Mouse (Mus musculus) kidney, adult 2 months (tissue): ENCODE measurements around the gene Psmc3ip. TPM values are rescaled to one million over a fixed set of nuclear protein-coding genes. Genes with fewer than 3 reads are reported as not detected.

Source experiments
- DNase-seq: peaks from one replicate; pipeline ENCODE4 v3.0.0; 2021
- H3K27ac ChIP-seq: fragments of 200-500 bp; 2 replicates; pipeline ENCODE4 v1.5.1; 2012; ENCODE audit warnings: low read depth, low read length, control low read depth, inconsistent platforms; ENCODE audit not compliant: insufficient read depth
- H3K27me3 ChIP-seq: fragments of 200-500 bp; replicated peaks from 2 replicates; pipeline ENCODE4 v1.6.1; 2012; ENCODE audit warnings: mild to moderate bottlenecking, moderate library complexity, low read length, inconsistent platforms; ENCODE audit not compliant: control insufficient read depth, insufficient read depth
- H3K36me3 ChIP-seq: fragments of 200-500 bp; 2 replicates; pipeline ENCODE4 v1.6.1; 2012; ENCODE audit warnings: mild to moderate bottlenecking, moderate library complexity, low read length, inconsistent platforms; ENCODE audit not compliant: control insufficient read depth, insufficient read depth
- H3K4me1 ChIP-seq: fragments of 200-500 bp; 2 replicates; pipeline ENCODE4 v1.6.1; 2011; ENCODE audit warnings: low read length; ENCODE audit not compliant: control insufficient read depth, insufficient read depth
- H3K4me3 ChIP-seq: fragments of 200-500 bp; 2 replicates; pipeline ENCODE4 v1.5.1; 2011; ENCODE audit warnings: mild to moderate bottlenecking, low read depth, low read length, control low read depth; ENCODE audit not compliant: insufficient read depth
- CTCF ChIP-seq: fragments of 200-500 bp; conservative IDR thresholded peaks from 2 replicates; pipeline ENCODE4 v1.5.1; 2011; ENCODE audit warnings: low read depth, mild to moderate bottlenecking, control low read depth, low read length, moderate library complexity, mixed read lengths; ENCODE audit not compliant: insufficient read depth, insufficient read length
- POLR2A ChIP-seq: fragments of 200-500 bp; IDR thresholded peaks from one replicate; pipeline ENCODE4 v1.6.1; 2011; ENCODE audit warnings: low read depth, low read length, control low read depth
- WGBS: fragments of 180-500 bp; shearing (Covaris S2); methylation state at CpG from one replicate; pipeline ENCODE4 v1.1.7; 2018; 5-methylcytosine and 5-hydroxymethylcytosine counted together
- polyA plus RNA-seq: library from polyadenylated mRNA; depleted of rRNA; stranded (reverse); fragments of >200 nt; gene quantifications from 2 replicates; pipeline ENCODE4 v1.2.3, GENCODE M21; 2012

Psmc3ip gene
- polyA plus RNA-seq, 1 experiment: 1.9 TPM

DNA sequence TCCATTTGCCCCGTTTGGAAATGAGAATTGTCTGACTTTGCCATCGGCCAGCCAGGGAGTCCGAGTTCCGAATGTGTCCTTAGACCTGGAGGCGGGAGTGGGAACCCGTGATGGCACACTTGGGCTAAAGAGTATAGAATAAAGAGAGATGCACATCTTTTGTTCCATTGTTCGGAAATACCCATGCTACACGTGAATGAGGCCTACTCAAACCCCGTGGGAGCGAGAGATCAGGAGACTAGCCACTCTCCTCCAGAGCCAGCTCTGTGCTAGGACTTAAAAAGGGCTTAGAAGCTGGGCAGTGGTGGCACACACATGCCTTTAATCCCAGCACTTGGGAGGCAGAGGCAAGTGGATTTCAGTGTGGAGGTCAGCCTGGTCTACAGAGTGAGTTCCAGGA, 35.8 kb downstream of the Psmc3ip start:
- Histone ChIP-seq H3K27me3 (no peaks in the 10 kb centered on the region), H3K4me1 (peaks cover 6% of the 10 kb centered on the region; the same call in 1 of the 2 replicates), H3K36me3 (no peaks in the 10 kb centered on the region), H3K4me3 (no peak overlapping the region), H3K27ac (peak overlapping the region; percentile 83; the same call in 1 of the 2 replicates)
- 83% methylated on average over 10 of the region's 10 CpGs for WGBS
- DNase-seq: no peak
- TF ChIP-seq CTCF: no peak
- TF ChIP-seq POLR2A: no peak

GRCm38 (mm10) chr11:101058726-101059125, 36.5 kb downstream of the Psmc3ip start:
- Histone ChIP-seq H3K4me1 (peaks cover 1% of the 10 kb centered on the region; the same call in 1 of the 2 replicates), H3K4me3 (no peak overlapping the region), H3K27ac (peak overlapping the region; percentile 35), H3K27me3 (no peaks in the 10 kb centered on the region), H3K36me3 (no peaks in the 10 kb centered on the region)
- peak; percentile 54 for DNase-seq
- TF ChIP-seq CTCF (no peak), POLR2A (no peak)
- WGBS: 53% methylated on average over 5 of the region's 5 CpGs

DNA sequence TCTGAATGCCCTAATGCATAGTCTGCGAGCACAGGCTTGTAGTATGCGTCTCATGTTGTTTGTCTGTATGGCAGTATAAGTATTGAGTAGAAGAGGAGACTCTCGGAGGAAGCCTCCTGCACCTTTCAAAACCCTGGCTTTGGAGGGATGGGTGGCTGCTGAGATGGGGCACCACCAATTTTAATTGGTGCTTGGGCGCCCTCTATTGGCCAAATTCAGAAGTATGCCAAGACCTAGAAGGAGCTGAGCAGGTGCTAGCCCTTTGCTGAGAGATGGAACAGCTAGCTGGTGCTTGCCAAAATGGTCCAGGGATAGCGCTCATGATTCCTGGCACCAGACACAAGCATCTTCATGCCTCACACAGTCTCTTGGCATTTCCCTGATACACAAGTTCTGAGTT, 37.4 kb downstream of the Psmc3ip start:
- no peaks in the 10 kb centered on the region for H3K27me3 ChIP-seq
- DNase-seq: peak; percentile 84
- H3K4me1 ChIP-seq: no peaks in the 10 kb centered on the region; the same call in 1 of the 2 replicates
- H3K27ac ChIP-seq: no peak overlapping the region
- no peak overlapping the region for H3K4me3 ChIP-seq
- WGBS: 37% methylated on average over 5 of the region's 5 CpGs
- TF ChIP-seq POLR2A: no peak
- TF ChIP-seq CTCF: peak; percentile 76
- no peaks in the 10 kb centered on the region for H3K36me3 ChIP-seq

DNA sequence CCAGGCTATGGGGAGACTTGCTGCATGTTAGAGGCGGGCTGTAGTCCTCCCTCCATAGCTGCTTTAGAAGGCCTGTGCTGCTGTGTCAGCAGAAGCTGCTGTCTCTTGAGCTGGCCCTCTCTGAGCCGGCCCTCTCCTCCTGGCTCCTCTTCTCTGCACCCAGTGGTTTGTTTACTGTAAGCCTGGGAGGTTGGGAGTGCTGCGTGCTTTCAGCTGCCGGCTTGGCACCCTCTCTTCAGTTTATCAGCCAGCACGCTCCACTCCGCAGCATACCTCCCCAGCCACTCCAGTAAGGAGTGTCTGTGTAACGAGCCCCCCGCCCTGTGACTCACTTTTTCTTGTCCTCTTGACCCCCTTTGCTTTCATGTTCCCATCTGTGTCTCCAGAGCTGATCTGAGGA, 38.4 kb downstream of the Psmc3ip start:
- no peak overlapping the region for H3K27ac ChIP-seq
- H3K4me1 ChIP-seq: no peaks in the 10 kb centered on the region
- H3K4me3 ChIP-seq: no peak overlapping the region
- no peak for DNase-seq
- no peaks in the 10 kb centered on the region for H3K36me3 ChIP-seq
- H3K27me3 ChIP-seq: no peaks in the 10 kb centered on the region
- WGBS: 61% methylated on average over 8 of the region's 8 CpGs
- TF ChIP-seq CTCF: no peak
- TF ChIP-seq POLR2A: no peak

DNA sequence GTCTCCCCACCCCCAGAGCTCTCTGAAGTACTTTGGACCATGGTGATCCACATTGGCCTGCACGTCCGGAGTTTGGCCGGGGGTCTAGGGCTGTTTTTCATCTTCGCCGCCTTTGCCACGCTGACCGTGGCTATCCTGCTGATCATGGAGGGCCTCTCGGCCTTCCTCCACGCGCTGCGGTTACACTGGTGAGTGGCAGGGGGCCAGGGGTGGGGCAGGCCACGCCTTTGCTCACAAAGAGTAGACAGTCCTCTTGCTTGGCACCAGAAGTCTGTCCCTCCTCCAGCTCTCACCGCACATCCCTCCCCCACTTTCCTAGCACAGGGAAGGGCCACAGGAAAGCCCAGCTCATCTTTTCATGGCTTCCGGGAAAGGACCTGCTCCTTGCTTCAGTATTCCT, 39.8 kb downstream of the Psmc3ip start:
- no peaks in the 10 kb centered on the region for H3K36me3 ChIP-seq
- no peaks in the 10 kb centered on the region for H3K27me3 ChIP-seq
- H3K4me1 ChIP-seq: no peaks in the 10 kb centered on the region
- no peak overlapping the region for H3K4me3 ChIP-seq
- DNase-seq: no peak
- H3K27ac ChIP-seq: no peak overlapping the region
- 81% methylated on average over 14 of the region's 14 CpGs for WGBS
- TF ChIP-seq CTCF (no peak), POLR2A (no peak)

GRCm38 (mm10) chr11:101053974-101054373, 41.3 kb downstream of the Psmc3ip start:
- H3K4me1 ChIP-seq: no peaks in the 10 kb centered on the region
- DNase-seq: no peak
- TF ChIP-seq POLR2A (no peak), CTCF (peak; percentile 40)
- no peak overlapping the region for H3K4me3 ChIP-seq
- H3K27me3 ChIP-seq: no peaks in the 10 kb centered on the region
- H3K27ac ChIP-seq: no peak overlapping the region
- H3K36me3 ChIP-seq: peaks cover 1% of the 10 kb centered on the region; the same call in 1 of the 2 replicates
- WGBS: 100% methylated on average over 1 of the region's 1 CpGs

GRCm38 (mm10) chr11:101052751-101053473, 42.3 kb downstream of the Psmc3ip start:
- TF ChIP-seq CTCF (no peak), POLR2A (no peak)
- DNase-seq: no peak
- no peak overlapping the region for H3K27ac ChIP-seq
- peaks cover 1% of the 10 kb centered on the region; the same call in 1 of the 2 replicates for H3K36me3 ChIP-seq
- no peaks in the 10 kb centered on the region for H3K4me1 ChIP-seq
- H3K4me3 ChIP-seq: no peak overlapping the region
- H3K27me3 ChIP-seq: no peaks in the 10 kb centered on the region
- 84% methylated on average over 10 of the region's 10 CpGs for WGBS
